Mouse (Mus musculus) kidney, adult 2 months (tissue): ENCODE results near the gene Plk1. TPM values are rescaled to one million over a fixed set of nuclear protein-coding genes. Genes with fewer than 3 reads are reported as not detected.

Source experiments
- DNase-seq: peaks from one replicate; pipeline ENCODE4 v3.0.0; 2021
- H3K27ac ChIP-seq: fragments of 200-500 bp; 2 replicates; pipeline ENCODE4 v1.5.1; 2012; ENCODE audit warnings: low read depth, low read length, control low read depth, inconsistent platforms; ENCODE audit not compliant: insufficient read depth
- H3K27me3 ChIP-seq: fragments of 200-500 bp; replicated peaks from 2 replicates; pipeline ENCODE4 v1.6.1; 2012; ENCODE audit warnings: mild to moderate bottlenecking, moderate library complexity, low read length, inconsistent platforms; ENCODE audit not compliant: control insufficient read depth, insufficient read depth
- H3K36me3 ChIP-seq: fragments of 200-500 bp; 2 replicates; pipeline ENCODE4 v1.6.1; 2012; ENCODE audit warnings: mild to moderate bottlenecking, moderate library complexity, low read length, inconsistent platforms; ENCODE audit not compliant: control insufficient read depth, insufficient read depth
- H3K4me1 ChIP-seq: fragments of 200-500 bp; 2 replicates; pipeline ENCODE4 v1.6.1; 2011; ENCODE audit warnings: low read length; ENCODE audit not compliant: control insufficient read depth, insufficient read depth
- H3K4me3 ChIP-seq: fragments of 200-500 bp; 2 replicates; pipeline ENCODE4 v1.5.1; 2011; ENCODE audit warnings: mild to moderate bottlenecking, low read depth, low read length, control low read depth; ENCODE audit not compliant: insufficient read depth
- CTCF ChIP-seq: fragments of 200-500 bp; conservative IDR thresholded peaks from 2 replicates; pipeline ENCODE4 v1.5.1; 2011; ENCODE audit warnings: low read depth, mild to moderate bottlenecking, control low read depth, low read length, moderate library complexity, mixed read lengths; ENCODE audit not compliant: insufficient read depth, insufficient read length
- POLR2A ChIP-seq: fragments of 200-500 bp; IDR thresholded peaks from one replicate; pipeline ENCODE4 v1.6.1; 2011; ENCODE audit warnings: low read depth, low read length, control low read depth
- WGBS: fragments of 180-500 bp; shearing (Covaris S2); methylation state at CpG from one replicate; pipeline ENCODE4 v1.1.7; 2018; 5-methylcytosine and 5-hydroxymethylcytosine counted together
- polyA plus RNA-seq: library from polyadenylated mRNA; depleted of rRNA; stranded (reverse); fragments of >200 nt; gene quantifications from 2 replicates; pipeline ENCODE4 v1.2.3, GENCODE M21; 2012; rRNA removed

Plk1 gene
- polyA plus RNA-seq: 1.1 and 1.5 TPM in 2 replicates

GRCm38 (mm10) chr7:122158915-122159902 lies at the start of gene Plk1:
Gene Plk1 (plus strand): TSS chr7:122159439.
- H3K36me3 ChIP-seq: no peaks in the 10 kb centered on the region
- H3K27ac ChIP-seq: peak within 1 kb of the TSS; percentile 6; the same call in 1 of the 2 replicates
- DNase-seq: peak; percentile 88
- H3K4me3 ChIP-seq: peak within 1 kb of the TSS; percentile 77
- H3K27me3 ChIP-seq: no peaks in the 10 kb centered on the region
- TF ChIP-seq POLR2A (no peak), CTCF (no peak)
- under 1% methylated on average over 63 of the region's 63 CpGs for WGBS
- H3K4me1 ChIP-seq: no peaks in the 10 kb centered on the region

GRCm38 (mm10) chr7:122123518-122123917 lies 35.7 kb upstream of the Plk1 start:
- no peak for DNase-seq
- TF ChIP-seq POLR2A: no peak
- TF ChIP-seq CTCF: no peak
- 90% methylated on average over 4 of the region's 4 CpGs for WGBS
- Histone ChIP-seq H3K4me3 (no peak overlapping the region), H3K4me1 (no peaks in the 10 kb centered on the region), H3K27me3 (no peaks in the 10 kb centered on the region), H3K27ac (no peak overlapping the region), H3K36me3 (no peaks in the 10 kb centered on the region)

- DNase-seq: no peak
- Histone ChIP-seq H3K27me3 (no peaks in the 10 kb centered on the region), H3K4me3 (no peak overlapping the region), H3K27ac (no peak overlapping the region), H3K4me1 (no peaks in the 10 kb centered on the region), H3K36me3 (no peaks in the 10 kb centered on the region)
- TF ChIP-seq POLR2A: no peak
- 0 out of 2 replicates have a peak, but pooled peaks have one; percentile 14 for TF ChIP-seq CTCF
- 76% methylated on average over 8 of the region's 8 CpGs for WGBS
Measured at GRCm38 (mm10) chr7:122125636-122126035, 33.6 kb upstream of the Plk1 start.

GRCm38 (mm10) chr7:122126946-122127345 lies 32.3 kb upstream of the Plk1 start:
- Histone ChIP-seq H3K4me3 (no peak overlapping the region), H3K27ac (no peak overlapping the region), H3K36me3 (no peaks in the 10 kb centered on the region), H3K27me3 (no peaks in the 10 kb centered on the region), H3K4me1 (no peaks in the 10 kb centered on the region)
- WGBS: 73% methylated on average over 11 of the region's 11 CpGs
- no peak for TF ChIP-seq CTCF
- TF ChIP-seq POLR2A: no peak
- DNase-seq: peak; percentile 72

GRCm38 (mm10) chr7:122131834-122132233 lies 27.4 kb upstream of the Plk1 start:
- TF ChIP-seq POLR2A (no peak), CTCF (no peak)
- Histone ChIP-seq H3K4me1 (peaks cover 6% of the 10 kb centered on the region; the same call in 1 of the 2 replicates), H3K27ac (no peak overlapping the region), H3K27me3 (no peaks in the 10 kb centered on the region), H3K36me3 (no peaks in the 10 kb centered on the region; the same call in 1 of the 2 replicates), H3K4me3 (no peak overlapping the region)
- no peak for DNase-seq

GRCm38 (mm10) chr7:122132497-122133337 lies 26.5 kb upstream of the Plk1 start, which contains the start of the genes Palb2 and Dctn5:
Gene Palb2 (minus strand): TSS chr7:122132985.
Gene Dctn5 (plus strand): TSS chr7:122133041.
- Histone ChIP-seq H3K4me3 (peak within 1 kb of the TSS; percentile 96), H3K27me3 (no peaks in the 10 kb centered on the region), H3K4me1 (peaks cover 6% of the 10 kb centered on the region; the same call in 1 of the 2 replicates), H3K27ac (peak within 1 kb of the TSS; percentile 79), H3K36me3 (no peaks in the 10 kb centered on the region; the same call in 1 of the 2 replicates)
- TF ChIP-seq CTCF: no peak
- TF ChIP-seq POLR2A: peak; percentile 68
- under 1% methylated on average over 54 of the region's 54 CpGs for WGBS
- DNase-seq: peak; percentile 99
